Mouse (Mus musculus): ENCODE results near the gene Exosc3.
"Not testable (repeated sequence)": the region's sequence is repeated elsewhere in the genome, so short reads cannot be mapped to it uniquely, and the experiment has no call there.

Exosc3 gene

GRCm38 (mm10) chr4:45342286-45343155, at the start of gene Exosc3:
TSS of gene Exosc3 (minus strand) at chr4:45342732.
- DNase-seq (ENCODE audit: low read depth in 1 of 2, low spot score in 2 of 2) = peak in 1 of 2 experiments; percentile 18

- no peak for DNase-seq (ENCODE audit: low read depth in 1 of 2, low spot score in 2 of 2)
These were observed 49.6 kb upstream of the Exosc3 start for GRCm38 (mm10) chr4:45392099-45392498.

GRCm38 (mm10) chr4:45387296-45387695, 44.8 kb upstream of the Exosc3 start:
- not testable (repeated sequence) for DNase-seq (ENCODE audit: low read depth in 1 of 2, low spot score in 2 of 2)

GRCm38 (mm10) chr4:45382133-45382532, 39.6 kb upstream of the Exosc3 start:
- not testable (repeated sequence) for DNase-seq (ENCODE audit: low read depth in 1 of 2, low spot score in 2 of 2)

GRCm38 (mm10) chr4:45380903-45381580, 38.5 kb upstream of the Exosc3 start:
- not testable (repeated sequence) for DNase-seq (ENCODE audit: low read depth in 1 of 2, low spot score in 2 of 2)

- DNase-seq (ENCODE audit: low read depth in 1 of 2, low spot score in 2 of 2) = no peak
These were observed 34.0 kb upstream of the Exosc3 start for GRCm38 (mm10) chr4:45376573-45376972.

- DNase-seq (ENCODE audit: low read depth in 1 of 2, low spot score in 2 of 2) = no peak
These were observed 32.3 kb upstream of the Exosc3 start for GRCm38 (mm10) chr4:45374879-45375278.

GRCm38 (mm10) chr4:45371261-45371660, 28.7 kb upstream of the Exosc3 start:
- no peak for DNase-seq (ENCODE audit: low read depth in 1 of 2, low spot score in 2 of 2)

- DNase-seq (ENCODE audit: low read depth in 1 of 2, low spot score in 2 of 2) = no peak
These were observed 14.1 kb upstream of the Exosc3 start for GRCm38 (mm10) chr4:45356653-45357052.

- peak; percentile 85 to 89 for DNase-seq (ENCODE audit: low read depth in 1 of 2, low spot score in 2 of 2)
These were observed 773 bp downstream of the Exosc3 start, which contains the start of gene Dcaf10 for GRCm38 (mm10) chr4:45341669-45342249. TSS of gene Dcaf10 (plus strand) at chr4:45342101.

GRCm38 (mm10) chr4:45341226-45341625, 1.3 kb downstream of the Exosc3 start:
- no peak for DNase-seq (ENCODE audit: low read depth in 1 of 2, low spot score in 2 of 2)

- no peak for DNase-seq (ENCODE audit: low read depth in 1 of 2, low spot score in 2 of 2)
These were observed 10.1 kb downstream of the Exosc3 start for GRCm38 (mm10) chr4:45332466-45332865.

- no peak for DNase-seq (ENCODE audit: low read depth in 1 of 2, low spot score in 2 of 2)
These were observed 11.4 kb downstream of the Exosc3 start for GRCm38 (mm10) chr4:45331139-45331538.

GRCm38 (mm10) chr4:45320159-45320816, 22.2 kb downstream of the Exosc3 start:
- DNase-seq (ENCODE audit: low read depth in 1 of 2, low spot score in 2 of 2) = peak; percentile 52 to 72

- DNase-seq (ENCODE audit: low read depth in 1 of 2, low spot score in 2 of 2) = no peak
These were observed 31.5 kb downstream of the Exosc3 start for GRCm38 (mm10) chr4:45311056-45311455.

- no peak for DNase-seq (ENCODE audit: low read depth in 1 of 2, low spot score in 2 of 2)
These were observed 33.9 kb downstream of the Exosc3 start for GRCm38 (mm10) chr4:45308606-45309005.

- DNase-seq (ENCODE audit: low read depth in 1 of 2, low spot score in 2 of 2) = no peak
These were observed 34.5 kb downstream of the Exosc3 start for GRCm38 (mm10) chr4:45308046-45308445.

- DNase-seq (ENCODE audit: low read depth in 1 of 2, low spot score in 2 of 2) = no peak
These were observed 37.0 kb downstream of the Exosc3 start for GRCm38 (mm10) chr4:45305536-45305935.

- DNase-seq (ENCODE audit: low read depth in 1 of 2, low spot score in 2 of 2) = peak in 1 of 2 experiments; percentile 13
These were observed 45.6 kb downstream of the Exosc3 start, which contains the start of gene Trmt10b for GRCm38 (mm10) chr4:45296662-45297564. TSS of gene Trmt10b (plus strand) at chr4:45297127.

GRCm38 (mm10) chr4:45287906-45288305, 54.6 kb downstream of the Exosc3 start:
- DNase-seq (ENCODE audit: low read depth in 1 of 2, low spot score in 2 of 2) = no peak

All from monocyte, adult 2 months (primary cell).